Mouse (Mus musculus) brain, embryonic 14.5 days (tissue): ENCODE data around the gene Fscn2.

Experiments used
- CTCF ChIP-seq: fragments of 200-500 bp; IDR thresholded peaks from 2 replicates; pipeline ENCODE4 v1.5.1; 2012; ENCODE audit warnings: inconsistent platforms, mild to moderate bottlenecking, moderate library complexity, borderline replicate concordance; ENCODE audit not compliant: insufficient read depth, insufficient read length; ENCODE audit errors: extremely low read depth
- POLR2A ChIP-seq: fragments of 200-500 bp; IDR thresholded peaks from 2 replicates; pipeline ENCODE4 v1.6.1; 2012; ENCODE audit warnings: mild to moderate bottlenecking, inconsistent platforms, borderline replicate concordance; ENCODE audit not compliant: poor library complexity, insufficient read depth, insufficient read length, severe bottlenecking; ENCODE audit errors: extremely low read depth

DNA sequence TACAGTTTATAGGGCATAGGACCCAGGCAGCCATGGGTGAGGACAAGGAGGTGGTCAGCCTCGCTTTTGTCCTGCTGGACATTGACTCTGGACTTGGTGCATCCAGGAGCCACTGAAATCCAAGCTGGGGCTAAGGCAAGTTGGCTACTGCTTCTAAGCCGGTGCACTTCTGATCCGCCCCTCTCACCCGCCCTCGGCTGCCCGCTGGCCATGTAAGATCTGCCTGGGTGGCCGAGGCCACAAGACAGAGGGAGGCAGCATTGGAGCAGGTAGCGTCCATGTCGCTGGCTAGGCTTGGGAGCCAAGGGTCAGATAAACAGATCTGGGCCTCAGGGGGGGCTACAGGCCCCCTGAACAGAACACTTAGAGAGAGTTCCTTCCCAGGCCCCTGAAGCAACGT, at the start of gene Fscn2:
- TF ChIP-seq CTCF (no peak), POLR2A (no peak)
